Mouse (Mus musculus) right cerebral cortex, postnatal 10 days (tissue): ENCODE data around the gene Nrarp.

Source experiments
- DNase-seq, 2 experiments: peaks; one replicate each; pipeline ENCODE4 v3.0.0; 2021; ENCODE audit warnings: low spot score in 2 of 2

The Nrarp gene

GRCm38 (mm10) chr2:25174866-25175689, 5.5 kb upstream of the Nrarp start:
- no peak for DNase-seq

- no peak for DNase-seq
Observed at GRCm38 (mm10) chr2:25175690-25176078, 4.9 kb upstream of the Nrarp start.

DNA sequence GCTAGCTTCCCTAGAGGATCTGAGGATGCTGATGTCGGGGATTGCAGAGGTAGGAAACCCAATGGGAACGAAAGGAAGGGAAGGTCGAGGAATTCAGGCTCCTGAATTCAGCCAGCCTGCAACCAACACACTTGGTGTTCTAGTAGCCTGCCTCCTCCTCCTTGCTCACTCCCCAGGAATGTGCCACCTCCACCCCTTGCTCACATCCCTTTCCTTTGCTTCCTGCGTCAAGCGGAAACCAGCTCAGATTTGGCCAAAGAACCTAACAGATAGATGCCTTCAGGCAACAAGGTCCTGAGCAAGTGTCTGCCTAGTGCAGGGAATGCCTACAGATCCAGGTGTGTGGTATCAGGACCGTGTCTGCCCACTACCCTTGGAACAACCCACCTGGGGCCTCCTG, 4.0 kb upstream of the Nrarp start:
- no peak for DNase-seq

- DNase-seq, result no peak
Observed at GRCm38 (mm10) chr2:25177076-25177475, 3.5 kb upstream of the Nrarp start.

DNA sequence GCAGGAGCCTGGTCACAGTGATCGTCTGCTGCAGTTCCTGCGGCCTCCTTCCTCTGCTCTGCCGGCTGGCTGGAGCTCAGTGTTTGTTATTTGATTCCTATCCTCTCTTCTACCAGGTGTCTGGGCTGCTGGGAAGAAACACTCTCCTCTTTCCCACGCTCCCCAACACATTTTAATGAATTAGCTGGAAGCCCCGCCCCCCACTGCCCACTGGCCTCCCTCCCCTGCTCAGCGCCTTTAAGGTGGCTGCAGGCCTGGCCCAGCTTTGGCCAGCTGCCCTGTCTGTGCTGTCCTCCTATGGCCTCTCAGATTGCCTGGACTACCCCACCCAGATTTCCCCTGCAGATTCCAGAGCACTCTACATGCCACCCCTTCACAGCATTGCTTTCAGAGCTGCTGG, 2.9 kb upstream of the Nrarp start:
- peak; percentile 83 to 86 for DNase-seq

DNA sequence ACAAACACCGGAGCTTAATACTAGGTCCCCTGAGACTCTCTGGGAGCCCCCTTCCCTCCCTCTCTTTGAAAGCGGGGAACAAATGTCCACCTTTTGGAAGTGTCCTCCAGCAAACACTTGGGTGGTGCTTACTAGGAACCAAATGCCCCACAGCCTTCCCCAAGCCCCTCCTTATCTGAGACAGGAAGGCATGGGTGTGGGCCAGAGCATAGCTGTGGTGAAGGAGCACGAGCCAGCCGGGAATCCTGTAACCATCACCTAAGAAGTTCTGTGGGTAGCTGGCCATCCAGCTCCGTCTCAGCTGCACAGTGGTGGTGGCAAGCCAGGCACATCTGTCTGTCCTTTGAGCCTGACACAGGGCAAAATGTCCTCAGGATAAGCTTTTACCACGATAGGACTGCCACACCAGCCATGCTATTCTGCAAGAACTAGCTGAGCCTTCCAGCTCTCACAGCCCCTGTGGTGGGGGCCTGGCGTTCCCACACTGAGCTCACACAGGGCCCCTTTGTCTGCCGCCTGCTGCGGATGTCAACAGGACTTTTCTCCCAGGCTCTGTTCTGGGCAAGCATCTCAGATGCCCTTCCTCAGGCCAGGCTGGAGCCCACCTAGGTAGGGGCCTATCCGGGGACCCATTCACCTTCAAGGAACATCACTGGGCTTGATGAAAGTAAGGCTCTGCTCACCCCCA, 2.1 kb upstream of the Nrarp start:
- peak; percentile 79 for DNase-seq

DNA sequence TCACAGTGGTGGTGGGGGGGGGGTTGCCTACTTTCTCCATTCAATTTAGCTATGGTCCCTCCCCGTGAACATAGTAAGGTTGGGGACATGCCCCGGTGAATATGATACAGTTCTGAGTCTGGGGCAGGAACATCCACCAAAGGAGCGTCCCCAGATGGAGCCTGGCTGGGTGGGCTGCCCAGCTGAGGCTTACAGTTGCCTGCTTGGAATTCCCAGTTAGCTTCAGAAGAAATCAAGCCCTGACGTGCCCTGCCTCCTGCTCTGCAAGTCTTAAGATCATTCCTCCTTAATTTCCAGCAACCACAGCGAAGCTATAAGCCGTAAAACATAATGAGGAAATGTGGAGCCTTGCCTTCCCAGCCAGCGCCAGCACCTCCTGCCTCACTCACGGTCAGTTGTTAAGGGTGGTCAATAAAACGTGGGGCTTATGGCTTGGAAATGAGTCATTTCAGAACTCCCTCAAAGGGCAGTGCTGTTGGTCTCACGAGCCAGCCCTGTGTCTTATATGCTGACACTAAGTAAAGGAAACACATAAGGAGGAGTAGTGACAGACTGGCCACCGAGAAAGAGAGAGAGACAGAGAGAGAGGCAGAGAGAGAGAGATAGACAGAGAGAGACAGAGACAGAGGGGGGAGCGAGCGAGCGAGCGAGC, 866 bp upstream of the Nrarp start:
- peak in 1 of 2 experiments; percentile 22 for DNase-seq

GRCm38 (mm10) chr2:25180973-25181890, 674 bp downstream of the Nrarp start:
- DNase-seq, result peak; percentile 58 to 64

- peak in 1 of 2 experiments; percentile 42 for DNase-seq
Observed at GRCm38 (mm10) chr2:25181891-25182397, 1.4 kb downstream of the Nrarp start.

DNA sequence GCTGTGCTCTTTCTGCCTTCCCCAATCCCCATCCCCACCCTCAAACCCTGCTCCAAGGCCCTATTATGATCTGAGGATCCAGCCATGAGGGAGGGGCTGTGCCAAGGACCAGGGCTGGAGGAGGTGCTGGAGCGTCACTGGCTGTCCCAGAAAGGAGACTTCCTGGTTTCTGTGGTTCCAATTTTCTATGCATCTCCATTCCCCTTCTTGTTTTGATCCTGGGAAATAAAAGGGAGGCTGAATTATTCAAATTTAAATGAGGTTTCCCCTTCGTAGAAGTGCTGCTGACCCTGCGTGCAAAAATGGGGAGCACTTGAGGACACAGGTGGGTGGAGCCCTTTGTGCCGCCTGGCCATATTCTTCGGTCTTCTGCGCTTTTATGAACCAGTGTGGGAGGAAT, 2.1 kb downstream of the Nrarp start:
- DNase-seq, result peak; percentile 65 to 77

GRCm38 (mm10) chr2:25183336-25183735, 2.8 kb downstream of the Nrarp start:
- peak in 1 of 2 experiments; percentile 32 for DNase-seq

DNA sequence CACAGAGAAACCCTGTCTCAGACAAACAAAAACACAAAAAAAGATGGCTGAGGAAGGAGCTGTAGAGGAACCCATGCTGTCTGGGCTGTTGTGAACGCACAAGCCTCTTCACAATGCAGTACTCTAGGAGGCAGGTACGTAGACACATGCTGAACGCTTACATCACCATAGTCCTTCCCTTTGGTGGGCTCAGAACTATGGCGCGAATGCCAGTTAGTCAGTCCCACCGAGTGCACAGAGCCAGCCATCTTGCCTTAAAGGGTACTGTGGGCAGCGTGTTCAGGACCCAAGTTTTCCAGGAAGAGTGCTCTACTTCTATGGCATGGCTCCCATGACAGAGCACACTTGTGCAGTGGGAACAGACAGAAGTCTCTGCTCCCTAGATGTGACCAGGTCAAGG, 3.9 kb downstream of the Nrarp start:
- DNase-seq, result peak in 1 of 2 experiments; percentile 21

- peak; percentile 82 to 84 for DNase-seq
Observed at GRCm38 (mm10) chr2:25185625-25186574, 5.3 kb downstream of the Nrarp start.

GRCm38 (mm10) chr2:25186575-25186930, 6.0 kb downstream of the Nrarp start:
- no peak for DNase-seq

DNA sequence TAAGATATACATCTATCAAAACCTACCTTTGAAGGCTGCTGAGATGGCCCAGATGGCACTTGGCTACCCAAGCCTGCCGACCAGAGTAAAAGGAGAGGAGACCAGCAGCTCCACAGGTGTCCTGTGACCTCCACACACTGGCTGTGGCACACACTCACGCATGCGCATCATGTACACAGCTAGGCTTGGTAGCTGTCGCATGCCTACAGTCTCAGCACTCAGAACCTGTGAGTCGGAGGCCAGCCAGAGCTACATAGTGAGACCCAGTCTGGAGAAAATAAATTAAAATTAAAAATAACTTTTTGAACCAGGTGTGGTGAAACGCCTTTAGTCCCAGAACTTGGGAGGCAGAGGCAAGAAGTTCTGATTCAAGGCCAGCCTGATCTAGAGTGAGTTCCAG, 7.3 kb downstream of the Nrarp start:
- no peak for DNase-seq

- peak; percentile 84 to 86 for DNase-seq
Observed at GRCm38 (mm10) chr2:25193330-25193770, 12.8 kb downstream of the Nrarp start.

- no peak for DNase-seq
Observed at GRCm38 (mm10) chr2:25194006-25194405, 13.4 kb downstream of the Nrarp start.

DNA sequence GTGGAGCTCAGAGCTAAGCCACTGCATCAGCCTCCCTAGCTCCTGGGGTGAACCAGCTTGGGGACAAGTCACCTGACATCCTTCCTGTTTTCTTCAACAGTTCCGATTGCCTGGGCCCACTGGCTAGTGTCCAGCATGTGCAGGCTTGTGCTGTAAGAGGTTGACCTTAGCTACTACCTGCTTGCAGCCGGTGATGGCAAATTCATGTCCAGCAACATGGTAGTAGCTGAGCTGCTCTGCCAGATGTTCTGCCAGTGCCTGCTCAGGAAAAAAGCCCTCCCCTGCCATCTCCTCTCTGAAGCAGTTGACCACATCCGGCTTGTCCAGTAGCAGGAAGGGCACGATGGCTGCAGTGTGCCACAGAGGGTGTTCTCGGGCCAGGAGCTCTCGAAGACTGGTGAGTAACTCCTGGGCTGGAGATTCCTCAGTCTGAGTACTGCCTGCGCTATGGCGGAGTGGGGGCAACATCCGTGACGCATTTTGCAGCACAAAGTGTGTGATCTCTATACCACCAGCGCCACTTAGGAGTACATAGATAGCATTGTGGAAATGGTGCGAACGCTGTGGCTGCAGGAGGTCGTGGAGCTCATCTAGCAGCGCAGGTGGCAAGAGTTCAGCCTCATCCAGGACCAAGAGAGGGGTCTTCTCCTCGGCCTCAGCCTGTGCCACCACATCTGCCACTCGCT, 14.1 kb downstream of the Nrarp start:
- peak in 1 of 2 experiments; percentile 46 for DNase-seq
